Mouse (Mus musculus): Measurements from ENCODE around the gene Icam5. TPM values are rescaled to one million over a fixed set of nuclear protein-coding genes. Genes with fewer than 3 reads are reported as not detected.

The Icam5 gene
- total and polyA plus RNA-seq, 3 experiments = 0.08 TPM; not detected in 2

DNA sequence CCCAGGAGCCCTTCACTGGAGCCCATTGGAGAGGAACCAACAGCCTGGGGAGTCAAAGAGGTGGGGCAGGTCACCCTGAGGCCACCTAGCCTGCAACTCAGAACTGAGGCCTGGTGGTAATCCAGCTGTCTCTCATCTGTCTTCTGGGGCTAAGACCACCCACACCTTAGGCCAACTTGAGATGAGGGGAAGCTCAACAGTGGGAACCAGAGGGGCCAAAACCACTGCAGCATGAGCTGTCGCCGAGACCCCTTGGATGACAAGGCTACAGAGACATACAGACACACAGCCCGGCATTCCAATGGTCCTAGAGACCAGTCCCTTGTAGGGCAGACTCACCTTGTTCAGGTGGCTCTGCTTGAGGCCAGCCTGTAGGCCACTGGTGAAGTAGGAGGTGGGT, 43.8 kb downstream of the Icam5 start:
- TF ChIP-seq POLR2A (IDR thresholded peaks at IDR 0.05; ENCODE audit: insufficient read depth, low read depth, low read length) (no peak), EP300 (IDR thresholded peaks at IDR 0.05; ENCODE audit: insufficient read depth, low read depth, low read length) (no peak)
- H3K4me3 ChIP-seq = no peak overlapping the region
- no peaks in the 10 kb centered on the region for H3K36me3 ChIP-seq (ENCODE audit: control insufficient read depth, insufficient read depth, low read length)
- no peak overlapping the region for H3K9ac ChIP-seq (ENCODE audit: low read depth, low read length)
- WGBS = 97% methylated on average over 3 of the region's 3 CpGs
- intact Hi-C loops (cut with DNase I) = no loop called here
- no peak overlapping the region for H3K27ac ChIP-seq
- no peak for DNase-seq
- peaks cover 5% of the 10 kb centered on the region for H3K4me1 ChIP-seq (ENCODE audit: control insufficient read depth, insufficient read depth, low read length)
- no peaks in the 10 kb centered on the region for H3K27me3 ChIP-seq (ENCODE audit: control insufficient read depth, insufficient read depth, low read length)
- H3K79me2 ChIP-seq (replicated peaks; ENCODE audit: control insufficient read depth, insufficient read depth, low read length) = peaks cover 2% of the 10 kb centered on the region; the same call in 1 of the 2 replicates

DNA sequence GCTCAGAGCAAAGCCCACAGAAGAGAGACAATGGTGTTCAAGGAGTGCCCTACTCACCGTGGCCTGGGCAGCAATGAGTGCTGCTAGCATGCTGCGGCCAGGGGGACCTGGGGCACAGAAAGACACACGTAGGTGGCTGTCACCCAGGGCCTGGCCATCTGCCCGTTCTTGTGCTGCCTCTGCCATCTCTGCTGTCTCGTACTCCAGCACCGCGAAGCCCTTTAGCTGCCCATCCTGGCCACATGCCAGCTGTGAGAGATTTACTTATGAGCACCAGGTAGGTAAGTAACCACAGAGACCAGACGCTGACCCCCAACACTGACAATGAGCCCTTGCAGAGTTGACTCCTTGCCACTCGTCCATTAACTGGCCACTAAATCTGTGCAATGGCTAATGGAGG, 49.3 kb downstream of the Icam5 start:
- TF ChIP-seq EP300 (IDR thresholded peaks at IDR 0.05; ENCODE audit: insufficient read depth, low read depth, low read length) = no peak
- TF ChIP-seq POLR2A (IDR thresholded peaks at IDR 0.05; ENCODE audit: insufficient read depth, low read depth, low read length) = no peak
- TF ChIP-seq CTCF (IDR thresholded peaks at IDR 0.05) = no peak
- 0 out of 2 replicates have a peak, but pooled peaks cover 1% of the 10 kb centered on the region for H3K79me2 ChIP-seq (replicated peaks; ENCODE audit: control insufficient read depth, insufficient read depth, low read length)
- H3K4me3 ChIP-seq = no peak overlapping the region
- no peaks in the 10 kb centered on the region for H3K27me3 ChIP-seq (ENCODE audit: control insufficient read depth, insufficient read depth, low read length)
- intact Hi-C loops (cut with DNase I) = no loop called here
- H3K36me3 ChIP-seq (ENCODE audit: control insufficient read depth, insufficient read depth, low read length) = peaks cover 3% of the 10 kb centered on the region
- WGBS = 76% methylated on average over 9 of the region's 9 CpGs
- no peak overlapping the region for H3K9ac ChIP-seq (ENCODE audit: low read depth, low read length)
- no peak for DNase-seq
- no peak overlapping the region for H3K27ac ChIP-seq
- H3K4me1 ChIP-seq (ENCODE audit: control insufficient read depth, insufficient read depth, low read length) = no peaks in the 10 kb centered on the region

GRCm38 (mm10) chr9:21083324-21083723, 51.5 kb downstream of the Icam5 start:
- no peak overlapping the region for H3K27ac ChIP-seq
- H3K79me2 ChIP-seq (replicated peaks; ENCODE audit: control insufficient read depth, insufficient read depth, low read length) = 0 out of 2 replicates have a peak, but pooled peaks cover 3% of the 10 kb centered on the region
- TF ChIP-seq POLR2A (IDR thresholded peaks at IDR 0.05; ENCODE audit: insufficient read depth, low read depth, low read length) (no peak), CTCF (IDR thresholded peaks at IDR 0.05) (no peak), EP300 (IDR thresholded peaks at IDR 0.05; ENCODE audit: insufficient read depth, low read depth, low read length) (no peak)
- no peak for DNase-seq
- H3K9ac ChIP-seq (ENCODE audit: low read depth, low read length) = no peak overlapping the region
- H3K4me1 ChIP-seq (ENCODE audit: control insufficient read depth, insufficient read depth, low read length) = no peaks in the 10 kb centered on the region
- H3K36me3 ChIP-seq (ENCODE audit: control insufficient read depth, insufficient read depth, low read length) = peaks cover 3% of the 10 kb centered on the region
- intact Hi-C loops (cut with DNase I) = no loop called here
- no peaks in the 10 kb centered on the region for H3K27me3 ChIP-seq (ENCODE audit: control insufficient read depth, insufficient read depth, low read length)
- H3K4me3 ChIP-seq = no peak overlapping the region
- 50% methylated on average over 3 of the region's 3 CpGs for WGBS

Small RNA genes within 50 kb of the gene (microRNA-seq; reads per million reads assigned to microRNA genes)
- gene Mir1900 (0 reads per million in 2 experiments), gene Mir7082 (0 to 0.56 reads per million in 2 experiments)

Other genes with a start within 250 kb of the Icam5 start
- 10 to 100 TPM in 1 of 2 experiments, 1 to 10 TPM in 1; 7.0 to 19.7 TPM for gene Col5a3, start 217.0 kb upstream of the Icam5 start, total RNA-seq (2021)
- gene Col5a3, start 217.0 kb upstream of the Icam5 start, polyA plus RNA-seq (2012; rRNA removed) = 11.6 and 13.5 TPM in 2 replicates
- not detected for gene Rdh8, start 213.6 kb upstream of the Icam5 start, total RNA-seq (2021)
- not detected in 2 replicates for gene Rdh8, start 213.6 kb upstream of the Icam5 start, polyA plus RNA-seq (2012; rRNA removed)
- gene A230050P20Rik, start 163.4 kb upstream of the Icam5 start, total RNA-seq (2021) = 1 to 10 TPM; 3.9 to 4.3 TPM
- 16.4 and 21.2 TPM in 2 replicates for gene A230050P20Rik, start 163.4 kb upstream of the Icam5 start, polyA plus RNA-seq (2012; rRNA removed)
- gene Angptl6, start 152.3 kb upstream of the Icam5 start, total RNA-seq (2021) = 1 to 10 TPM; 3.9 to 4.0 TPM
- 4.0 and 5.4 TPM in 2 replicates for gene Angptl6, start 152.3 kb upstream of the Icam5 start, polyA plus RNA-seq (2012; rRNA removed)
- gene Ppan, start 143.9 kb upstream of the Icam5 start, total RNA-seq (2021) = 1 to 10 TPM; 5.9 to 6.7 TPM
- 11.9 and 18.8 TPM in 2 replicates for gene Ppan, start 143.9 kb upstream of the Icam5 start, polyA plus RNA-seq (2012; rRNA removed)
- gene Eif3g, start 133.4 kb upstream of the Icam5 start, total RNA-seq (2021) = 100 to 1,000 TPM; 101 to 113 TPM
- 69.6 and 69.9 TPM in 2 replicates for gene Eif3g, start 133.4 kb upstream of the Icam5 start, polyA plus RNA-seq (2012; rRNA removed)
- 10 to 100 TPM; 11.1 to 11.6 TPM for gene Dnmt1, start 72.2 kb upstream of the Icam5 start, total RNA-seq (2021)
- gene Dnmt1, start 72.2 kb upstream of the Icam5 start, polyA plus RNA-seq (2012; rRNA removed) = 9.1 and 11.7 TPM in 2 replicates
- gene S1pr2, start 55.3 kb upstream of the Icam5 start, total RNA-seq (2021) = 1 to 10 TPM; 2.8 to 3.2 TPM
- 4.2 and 6.1 TPM in 2 replicates for gene S1pr2, start 55.3 kb upstream of the Icam5 start, polyA plus RNA-seq (2012; rRNA removed)
- gene Mrpl4, start 29.3 kb upstream of the Icam5 start, total RNA-seq (2021) = 100 to 1,000 TPM; 124 to 130 TPM
- gene Mrpl4, start 29.3 kb upstream of the Icam5 start, polyA plus RNA-seq (2012; rRNA removed) = 173 and 226 TPM in 2 replicates
- gene Icam1, start 16.1 kb upstream of the Icam5 start, total RNA-seq (2021) = 1 to 10 TPM; 7.6 to 9.2 TPM
- gene Icam1, start 16.1 kb upstream of the Icam5 start, polyA plus RNA-seq (2012; rRNA removed) = 12.4 and 15.3 TPM in 2 replicates
- gene Icam4, start 2.7 kb upstream of the Icam5 start, total RNA-seq (2021) = 1 to 10 TPM in 1 of 2 experiments, under 1 TPM in 1; 0.84 to 1.0 TPM
- gene Icam4, start 2.7 kb upstream of the Icam5 start, polyA plus RNA-seq (2012; rRNA removed) = 0.70 and 1.4 TPM in 2 replicates
- not detected for gene Zglp1, start 35.0 kb downstream of the Icam5 start, total RNA-seq (2021)
- not detected in 2 replicates for gene Zglp1, start 35.0 kb downstream of the Icam5 start, polyA plus RNA-seq (2012; rRNA removed)
- under 1 TPM in 1 of 2 experiments, not detected in 1; 0.30 TPM for gene Gm49373, start 41.0 kb downstream of the Icam5 start, total RNA-seq (2021)
- gene Gm49373, start 41.0 kb downstream of the Icam5 start, polyA plus RNA-seq (2012; rRNA removed) = 0.27 and 0.32 TPM in 2 replicates
- gene Fdx1l, start 41.5 kb downstream of the Icam5 start, total RNA-seq (2021) = 10 to 100 TPM; 35.8 to 41.4 TPM
- 48.3 and 51.1 TPM in 2 replicates for gene Fdx1l, start 41.5 kb downstream of the Icam5 start, polyA plus RNA-seq (2012; rRNA removed)
- gene Gm38431, start 59.9 kb downstream of the Icam5 start, total RNA-seq (2021) = under 1 TPM; 0.31 to 0.34 TPM
- 2.0 and 2.3 TPM in 2 replicates for gene Gm38431, start 59.9 kb downstream of the Icam5 start, polyA plus RNA-seq (2012; rRNA removed)
- gene Raver1, start 59.9 kb downstream of the Icam5 start, total RNA-seq (2021) = 10 to 100 TPM; 26.3 to 27.9 TPM
- 27.4 and 29.1 TPM in 2 replicates for gene Raver1, start 59.9 kb downstream of the Icam5 start, polyA plus RNA-seq (2012; rRNA removed)
- 1 to 10 TPM; 7.3 to 8.1 TPM for gene Tyk2, start 99.2 kb downstream of the Icam5 start, total RNA-seq (2021)
- gene Tyk2, start 99.2 kb downstream of the Icam5 start, polyA plus RNA-seq (2012; rRNA removed) = 13.5 and 13.7 TPM in 2 replicates
- 100 to 1,000 TPM; 150 to 162 TPM for gene Cdc37, start 117.9 kb downstream of the Icam5 start, total RNA-seq (2021)
- gene Cdc37, start 117.9 kb downstream of the Icam5 start, polyA plus RNA-seq (2012; rRNA removed) = 62.3 and 96.1 TPM in 2 replicates
- 10 to 100 TPM; 58.9 to 60.0 TPM for gene Pde4a, start 133.6 kb downstream of the Icam5 start, total RNA-seq (2021)
- 57.2 and 68.9 TPM in 2 replicates for gene Pde4a, start 133.6 kb downstream of the Icam5 start, polyA plus RNA-seq (2012; rRNA removed)
- 10 to 100 TPM; 37.6 to 47.2 TPM for gene Keap1, start 207.3 kb downstream of the Icam5 start, total RNA-seq (2021)
- 40.4 and 46.0 TPM in 2 replicates for gene Keap1, start 207.3 kb downstream of the Icam5 start, polyA plus RNA-seq (2012; rRNA removed)
- gene S1pr5, start 216.4 kb downstream of the Icam5 start, total RNA-seq (2021) = 1 to 10 TPM; 1.2 to 1.3 TPM
- 0.73 and 1.5 TPM in 2 replicates for gene S1pr5, start 216.4 kb downstream of the Icam5 start, polyA plus RNA-seq (2012; rRNA removed)
- gene Atg4d, start 233.2 kb downstream of the Icam5 start, total RNA-seq (2021) = 100 to 1,000 TPM in 1 of 2 experiments, 10 to 100 TPM in 1; 88.7 to 100 TPM
- 60.8 and 72.6 TPM in 2 replicates for gene Atg4d, start 233.2 kb downstream of the Icam5 start, polyA plus RNA-seq (2012; rRNA removed)

Measured in heart, adult 2 months (tissue).